Mouse (Mus musculus): ENCODE measurements around the gene Alpl. TPM values are rescaled to one million over a fixed set of nuclear protein-coding genes. Genes with fewer than 3 reads are reported as not detected.

Alpl gene
- total and polyA plus RNA-seq, 3 experiments: 62.9 to 164 (median 115) TPM

- TF ChIP-seq TCF12 (IDR thresholded peaks at IDR 0.05; ENCODE audit: low read depth, low read length): peak; percentile 88
- peak; percentile 96 for TF ChIP-seq ETS1 (conservative IDR thresholded peaks at IDR 0.05; ENCODE audit: low read depth, low read length)
- TF ChIP-seq MXI1 (IDR thresholded peaks at IDR 0.05; ENCODE audit: low read depth, low read length): peak; percentile 80
- TF ChIP-seq ZKSCAN1 (IDR thresholded peaks at IDR 0.05; ENCODE audit: borderline replicate concordance, low read depth, low read length): no peak
- peak; percentile 81 for TF ChIP-seq MAX (IDR thresholded peaks at IDR 0.05; ENCODE audit: low read length)
- TF ChIP-seq CHD1 (IDR thresholded peaks at IDR 0.05; ENCODE audit: low read depth, low read length): no peak
- no peak for TF ChIP-seq PAX5 (IDR thresholded peaks at IDR 0.05; ENCODE audit: low read length)
- peak; percentile 89 for TF ChIP-seq EP300 (IDR thresholded peaks at IDR 0.05; ENCODE audit: low read length)
- TF ChIP-seq ELF1 (IDR thresholded peaks at IDR 0.05; ENCODE audit: low read depth, low read length): peak; percentile 66
- peak; percentile 37; the same call in 1 of the 2 replicates for TF ChIP-seq JUND (conservative IDR thresholded peaks at IDR 0.05; ENCODE audit: low read depth, low read length)
- TF ChIP-seq KAT2A (IDR thresholded peaks at IDR 0.05; ENCODE audit: insufficient replicate concordance, low read length): 0 out of 2 replicates have a peak, but pooled peaks have one; percentile 19
- 0 out of 2 replicates have a peak, but pooled peaks have one; percentile 46 for TF ChIP-seq NELFE (IDR thresholded peaks at IDR 0.05; ENCODE audit: low read depth, low read length)
- TF ChIP-seq UBTF (IDR thresholded peaks at IDR 0.05; ENCODE audit: low read depth, low read length): no peak
- peak; percentile 86 for TF ChIP-seq MYC (IDR thresholded peaks at IDR 0.05; ENCODE audit: low read depth, low read length)
- no peak for TF ChIP-seq USF2 (conservative IDR thresholded peaks at IDR 0.05; ENCODE audit: low read depth, low read length)
Measured at GRCm38 (mm10) chr4:137788511-137789049, 7.6 kb downstream of the Alpl start (continued).

GRCm38 (mm10) chr4:137787589-137788289 lies 8.4 kb downstream of the Alpl start:
- no peak for DNase-seq (ENCODE audit: extremely low read depth)
- H3K4me3 ChIP-seq (replicated peaks in 1 of 3; ENCODE audit: low read depth in 2 of 3, low read length in 2 of 3, poor library complexity in 1 of 3): peak overlapping the region in 1 of 3 experiments; percentile 20
- peak; percentile 89 for TF ChIP-seq ELF1 (IDR thresholded peaks at IDR 0.05; ENCODE audit: low read depth, low read length)
- TF ChIP-seq ZKSCAN1 (IDR thresholded peaks at IDR 0.05; ENCODE audit: borderline replicate concordance, low read depth, low read length): peak; percentile 29; the same call in 1 of the 2 replicates
- TF ChIP-seq MAX (IDR thresholded peaks at IDR 0.05; ENCODE audit: low read length): peak; percentile 44; the same call in 1 of the 2 replicates
- peak; percentile 72 for TF ChIP-seq HCFC1 (IDR thresholded peaks at IDR 0.05; ENCODE audit: low read depth, low read length)
- no peak for TF ChIP-seq MEF2A (IDR thresholded peaks at IDR 0.05; ENCODE audit: borderline replicate concordance, low read depth, low read length)
- TF ChIP-seq KAT2A (IDR thresholded peaks at IDR 0.05; ENCODE audit: insufficient replicate concordance, low read length): 0 out of 2 replicates have a peak, but pooled peaks have one; percentile 2
- TF ChIP-seq SIN3A (IDR thresholded peaks at IDR 0.05; ENCODE audit: low read length): 0 out of 2 replicates have a peak, but pooled peaks have one; percentile 9
- peak; percentile 90 for TF ChIP-seq ZNF384 (IDR thresholded peaks at IDR 0.05; ENCODE audit: low read depth, low read length)
- peak; percentile 47; the same call in 1 of the 2 replicates for TF ChIP-seq MYC (IDR thresholded peaks at IDR 0.05; ENCODE audit: low read depth, low read length)
- TF ChIP-seq CHD1 (IDR thresholded peaks at IDR 0.05; ENCODE audit: low read depth, low read length): no peak
- TF ChIP-seq ETS1 (conservative IDR thresholded peaks at IDR 0.05; ENCODE audit: low read depth, low read length): no peak
- no peak for TF ChIP-seq SMC3 (IDR thresholded peaks at IDR 0.05; ENCODE audit: low read depth, low read length)

More at GRCm38 (mm10) chr4:137787589-137788289, 8.4 kb downstream of the Alpl start:
- peaks cover 51% of the 10 kb centered on the region for H3K79me2 ChIP-seq (replicated peaks; ENCODE audit: control insufficient read depth, extremely low read depth, insufficient read depth, poor library complexity, severe bottlenecking)
- peaks cover 14 to 54% of the 10 kb centered on the region in 2 experiments for H3K36me3 ChIP-seq (replicated peaks in 1 of 2; ENCODE audit: control insufficient read depth in 1 of 2, insufficient read depth in 1 of 2, low read length in 1 of 2)
- H3K27ac ChIP-seq (ENCODE audit: insufficient read depth, low read depth): peak overlapping the region; percentile 92
- H3K27me3 ChIP-seq (replicated peaks): no peaks in the 10 kb centered on the region
- in situ Hi-C loops (cut with MboI; ENCODE audit: low pct_ligation_motif_present, low pct_unique_long_range_greater_than_20kb, low sequenced_read_pairs) (no loop called here), dilution Hi-C loops (cut with MboI; ENCODE audit: extremely low pct_ligation_motif_present, extremely low pct_unique_long_range_greater_than_20kb, low sequenced_read_pairs) (no loop called here)
- H3K4me1 ChIP-seq (ENCODE audit: control insufficient read depth in 1 of 2, insufficient read depth in 2 of 2): peaks cover 44 to 89% of the 10 kb centered on the region in 2 experiments
- H3K9ac ChIP-seq (ENCODE audit: insufficient read depth, low read depth): peak overlapping the region; percentile 69; the same call in 1 of the 2 replicates
- peak overlapping the region; percentile 41; the same call in 1 of the 2 replicates for H3K4me2 ChIP-seq (ENCODE audit: insufficient read depth, low read depth, poor library complexity, severe bottlenecking)
- H3K9me3 ChIP-seq (replicated peaks; ENCODE audit: low read length): no peaks in the 10 kb centered on the region

All from CH12.LX (cell line).